Mouse (Mus musculus) brown adipose tissue, adult 24 weeks (tissue): ENCODE results near the gene Abhd17a. TPM values are rescaled to one million over a fixed set of nuclear protein-coding genes. Genes with fewer than 3 reads are reported as not detected.
"Not testable (repeated sequence)": the region's sequence is repeated elsewhere in the genome, so short reads cannot be mapped to it uniquely, and the experiment has no call there.

Experiments
- H3K27ac ChIP-seq: fragments of 200-500 bp; replicated peaks from 2 replicates; pipeline ENCODE4 v1.5.1; 2012; ENCODE audit warnings: low read depth, mild to moderate bottlenecking, low read length
- H3K4me1 ChIP-seq: fragments of 200-500 bp; 2 replicates; pipeline ENCODE4 v1.6.1; 2012; ENCODE audit warnings: low read length, mixed read lengths; ENCODE audit not compliant: control insufficient read depth, insufficient read depth, insufficient read length
- H3K4me3 ChIP-seq: fragments of 200-500 bp; 2 replicates; pipeline ENCODE4 v1.5.1; 2012; ENCODE audit warnings: low read depth, mild to moderate bottlenecking, low read length, moderate library complexity; ENCODE audit not compliant: insufficient read depth
- polyA plus RNA-seq: library from polyadenylated mRNA; stranded (reverse); fragments of >200 nt; gene quantifications from 2 replicates; pipeline ENCODE4 v1.2.4, GENCODE M21; 2012; ENCODE audit not compliant: missing spikeins, insufficient read depth, insufficient read length

Abhd17a gene
- polyA plus RNA-seq, 1 experiment = 81.6 TPM

DNA sequence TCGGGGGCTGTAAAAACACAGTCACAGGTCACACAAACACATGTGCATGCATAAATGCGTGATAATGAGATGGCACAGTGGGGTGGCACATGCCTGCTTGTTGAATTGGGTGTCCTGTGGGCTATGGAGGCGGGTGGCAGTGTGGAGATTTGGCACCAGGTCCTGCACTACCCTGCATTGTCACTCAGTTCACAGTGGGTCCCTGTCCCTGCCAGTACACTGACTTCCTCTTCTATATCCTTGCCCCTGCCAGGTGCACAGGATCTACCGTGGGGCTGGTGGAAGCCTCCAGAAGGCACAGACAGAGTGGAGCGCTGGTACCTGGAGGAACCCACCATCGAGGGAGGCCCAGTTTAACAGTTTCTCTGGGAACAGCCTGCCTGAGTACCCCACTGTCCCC is 24.2 kb upstream of the Abhd17a start:
- no peak overlapping the region for H3K27ac ChIP-seq
- H3K4me3 ChIP-seq = no peak overlapping the region
- H3K4me1 ChIP-seq = no peaks in the 10 kb centered on the region

DNA sequence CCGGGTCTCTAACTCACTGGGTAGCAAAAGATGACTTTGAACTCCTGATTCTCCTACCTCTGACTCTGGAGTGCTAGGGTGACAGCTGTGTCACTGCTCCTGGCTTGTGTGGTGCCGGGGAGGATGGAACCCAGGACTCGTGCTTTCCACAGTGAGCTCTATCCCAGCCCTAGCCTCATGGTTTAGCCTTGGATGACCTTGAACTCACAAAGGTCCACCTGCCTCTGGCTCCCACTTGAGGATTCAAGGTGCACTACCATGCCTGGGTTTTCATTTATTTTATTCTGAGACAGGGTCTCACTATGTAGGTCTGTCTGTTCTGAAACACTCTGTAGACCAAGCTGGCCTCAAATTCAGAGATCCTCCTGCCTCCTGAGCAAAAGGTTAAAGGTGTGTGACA is 23.7 kb upstream of the Abhd17a start:
- H3K27ac ChIP-seq = no peak overlapping the region
- H3K4me3 ChIP-seq = no peak overlapping the region
- no peaks in the 10 kb centered on the region for H3K4me1 ChIP-seq

DNA sequence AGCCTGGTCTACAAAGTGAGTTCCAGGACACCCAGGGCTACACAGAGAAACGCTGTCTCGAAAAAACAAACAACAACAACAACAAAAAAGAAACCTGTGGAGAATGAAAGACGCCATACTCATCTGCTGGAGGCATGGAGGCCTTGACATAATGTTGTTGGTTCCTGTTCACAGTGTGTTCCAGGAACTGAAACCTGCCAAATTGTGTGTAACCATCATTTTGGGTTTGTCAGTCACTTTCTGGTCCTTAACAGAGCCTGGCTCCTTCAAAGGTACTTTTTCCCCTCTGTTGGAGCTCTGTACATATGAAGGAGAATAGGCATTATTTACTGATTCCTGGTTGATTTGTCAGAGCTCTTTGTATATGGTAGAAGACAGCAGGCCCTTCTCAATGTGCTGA is 21.8 kb upstream of the Abhd17a start:
- Histone ChIP-seq H3K4me3 (no peak overlapping the region), H3K4me1 (no peaks in the 10 kb centered on the region), H3K27ac (no peak overlapping the region)

DNA sequence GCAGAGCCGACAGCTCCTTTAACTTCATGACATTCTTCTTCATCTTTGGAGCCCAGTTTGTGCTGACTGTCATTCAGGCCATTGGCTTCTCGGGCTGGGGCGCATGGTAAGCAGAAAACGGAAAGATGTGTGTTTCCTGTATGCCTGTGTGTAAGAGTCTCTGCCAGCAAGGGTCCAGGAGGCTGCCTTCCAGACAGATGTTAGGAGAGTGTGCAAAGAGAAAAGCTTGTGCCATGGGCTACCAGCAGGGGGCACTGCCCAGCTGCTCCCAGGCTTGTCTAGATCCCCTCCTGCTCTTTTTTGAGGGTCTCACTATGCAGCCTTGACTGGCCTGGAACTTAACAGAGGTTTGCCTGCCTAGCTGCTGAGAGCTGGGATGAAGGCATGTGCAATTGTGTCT is 20.9 kb upstream of the Abhd17a start:
- no peaks in the 10 kb centered on the region for H3K4me1 ChIP-seq
- H3K27ac ChIP-seq = no peak overlapping the region
- no peak overlapping the region for H3K4me3 ChIP-seq

- H3K27ac ChIP-seq = no peak overlapping the region
- no peaks in the 10 kb centered on the region for H3K4me1 ChIP-seq
- H3K4me3 ChIP-seq = no peak overlapping the region
Measured at GRCm38 (mm10) chr10:80610116-80610785, 20.1 kb upstream of the Abhd17a start.

- H3K27ac ChIP-seq = no peak overlapping the region
- H3K4me3 ChIP-seq = no peak overlapping the region
- H3K4me1 ChIP-seq = no peaks in the 10 kb centered on the region
Measured at GRCm38 (mm10) chr10:80609269-80609924, 19.3 kb upstream of the Abhd17a start.

DNA sequence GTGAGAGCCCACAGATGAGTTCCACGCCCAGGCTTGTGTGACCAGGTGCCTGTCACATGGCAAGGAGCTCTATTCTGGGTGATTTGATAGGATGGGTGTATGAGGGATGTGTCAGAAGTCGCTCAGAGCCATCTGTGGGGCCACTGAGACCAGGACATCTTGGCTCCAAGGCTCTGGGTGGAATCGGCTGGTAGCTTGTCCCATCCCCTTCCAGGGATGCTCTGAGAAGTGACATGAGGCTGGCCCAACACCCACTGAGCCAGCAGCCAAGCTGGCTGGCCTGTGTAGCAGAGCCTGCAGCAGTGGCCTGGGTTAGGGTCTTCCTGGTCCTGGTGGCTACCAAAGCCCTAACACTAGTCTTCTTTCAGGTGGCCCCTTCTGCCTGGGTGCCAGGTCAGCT is 18.3 kb upstream of the Abhd17a start:
- Histone ChIP-seq H3K27ac (no peak overlapping the region), H3K4me3 (no peak overlapping the region), H3K4me1 (peaks cover 6% of the 10 kb centered on the region)

DNA sequence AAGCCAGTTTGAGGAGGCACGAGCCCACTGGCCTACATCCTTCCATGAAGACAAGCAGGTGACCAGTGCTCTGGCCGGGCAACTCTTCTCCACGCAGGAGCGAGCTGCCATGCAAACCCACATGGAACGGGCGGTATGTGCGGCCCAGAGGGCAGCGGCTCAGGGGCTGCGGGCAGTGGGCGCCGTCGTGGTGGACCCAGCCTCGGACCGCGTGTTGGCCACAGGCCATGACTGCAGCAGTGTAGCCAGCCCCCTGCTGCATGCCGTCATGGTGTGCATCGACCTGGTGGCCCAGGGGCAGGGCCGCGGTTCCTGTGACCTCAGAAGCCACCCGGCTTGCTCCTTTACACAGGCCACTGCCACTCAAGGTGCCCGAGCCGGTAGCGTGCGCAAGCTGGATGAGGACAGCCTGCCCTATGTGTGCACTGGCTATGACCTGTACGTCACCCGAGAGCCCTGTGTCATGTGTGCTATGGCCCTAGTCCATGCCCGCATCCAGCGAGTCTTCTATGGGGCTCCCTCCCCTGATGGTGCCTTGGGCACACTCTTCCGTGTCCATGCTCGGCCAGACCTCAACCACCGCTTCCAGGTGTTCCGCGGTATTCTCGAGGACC is 16.7 kb upstream of the Abhd17a start:
- Histone ChIP-seq H3K4me1 (peaks cover 6% of the 10 kb centered on the region), H3K4me3 (no peak overlapping the region), H3K27ac (no peak overlapping the region)

DNA sequence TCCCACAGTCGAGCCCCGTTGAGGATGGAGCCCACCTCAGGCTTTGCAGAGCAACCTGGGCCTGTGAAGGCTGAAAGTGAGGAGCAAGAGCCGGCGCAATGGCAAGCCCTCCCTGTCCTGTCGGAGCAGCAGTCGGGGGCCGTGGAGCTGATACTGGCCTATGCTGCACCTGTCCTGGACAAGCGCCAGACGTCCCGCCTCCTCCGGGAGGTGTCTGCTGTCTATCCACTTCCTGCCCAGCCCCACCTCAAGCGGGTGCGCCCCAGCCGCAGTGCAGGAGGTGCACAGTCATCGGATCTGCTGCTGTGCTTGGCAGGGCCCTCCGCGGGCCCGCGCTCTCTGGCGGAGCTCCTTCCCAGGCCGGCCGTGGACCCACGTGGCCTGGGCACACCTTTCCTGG is 16.2 kb upstream of the Abhd17a start:
- Histone ChIP-seq H3K27ac (no peak overlapping the region), H3K4me1 (peaks cover 6% of the 10 kb centered on the region), H3K4me3 (no peak overlapping the region)

DNA sequence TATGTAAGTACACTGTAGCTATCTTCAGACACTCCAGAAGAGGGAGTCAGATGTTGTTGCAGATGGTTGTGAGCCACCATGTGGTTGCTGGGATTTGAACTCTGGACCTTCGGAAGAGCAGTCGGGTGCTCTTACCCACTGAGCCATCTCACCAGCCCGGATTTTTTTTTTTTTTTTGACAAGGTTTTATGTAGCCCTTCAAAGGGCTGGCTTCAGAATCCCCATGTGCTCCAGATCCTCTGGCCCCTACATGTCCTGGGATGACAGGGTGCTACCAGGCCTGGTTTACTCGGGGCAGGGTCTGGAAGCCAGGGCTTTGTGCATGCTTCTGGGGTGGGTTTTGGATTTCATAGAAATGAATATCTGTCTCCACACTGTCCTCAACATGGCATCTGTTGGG is 15.6 kb upstream of the Abhd17a start, which contains the start of gene Gm49322:
Gene Gm49322 (plus strand): TSS at position 301 of the 400 bp plus-strand sequence.
- not testable (repeated sequence) for H3K4me3 ChIP-seq, H3K4me1 ChIP-seq, H3K27ac ChIP-seq

- Histone ChIP-seq H3K4me1 (peaks cover 6% of the 10 kb centered on the region), H3K4me3 (no peak overlapping the region), H3K27ac (no peak overlapping the region)
Measured at GRCm38 (mm10) chr10:80604988-80605387, 14.8 kb upstream of the Abhd17a start.

DNA sequence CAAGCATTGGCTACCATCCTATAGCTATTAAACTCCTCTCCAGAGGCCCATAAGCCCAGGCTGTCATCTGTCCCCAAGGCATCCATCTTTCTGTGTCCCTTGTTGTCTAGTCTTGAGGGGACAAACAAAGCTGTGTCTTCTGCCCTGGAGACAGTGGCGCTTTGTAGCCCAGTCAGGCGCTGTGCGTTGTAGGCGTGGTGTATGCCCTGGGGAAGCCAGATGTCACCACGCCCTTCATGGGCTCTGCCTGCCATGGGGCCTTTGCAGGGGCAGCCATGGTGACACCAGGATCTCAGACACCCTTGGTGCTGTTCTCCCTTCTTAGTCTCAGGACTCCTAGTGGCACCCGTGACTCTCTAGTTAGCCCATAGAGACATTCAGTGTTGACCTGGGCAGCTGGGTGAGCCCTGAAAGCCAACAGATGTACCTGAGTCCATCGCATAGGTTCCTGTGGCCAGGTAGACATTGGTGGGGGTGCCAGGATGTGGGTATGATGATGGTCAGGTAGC is 13.9 kb upstream of the Abhd17a start:
- Histone ChIP-seq H3K27ac (0 out of 2 replicates have a peak overlapping the region, but pooled peaks have one; percentile 65), H3K4me3 (no peak overlapping the region), H3K4me1 (peaks cover 6% of the 10 kb centered on the region)

DNA sequence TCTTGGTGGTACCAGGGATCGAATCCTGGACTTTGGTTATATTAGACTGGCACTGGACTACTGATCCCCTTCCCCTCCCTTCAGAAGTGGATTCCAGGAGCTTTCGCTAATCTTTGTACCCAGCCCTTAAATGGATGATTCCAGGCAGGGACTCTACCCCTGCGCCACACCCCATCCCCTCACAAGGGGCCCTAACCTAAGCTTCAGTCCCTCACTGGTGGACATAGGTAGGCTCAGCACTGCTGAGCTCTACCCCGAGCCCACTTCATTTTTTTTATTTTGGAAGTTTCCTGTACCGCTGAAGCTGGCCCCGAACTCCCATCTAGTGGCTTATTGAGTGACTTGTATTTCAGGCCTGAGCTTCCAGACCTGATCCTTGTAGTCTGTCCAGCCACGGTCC is 13.2 kb upstream of the Abhd17a start:
- peak overlapping the region; percentile 65 for H3K27ac ChIP-seq
- peaks cover 6% of the 10 kb centered on the region for H3K4me1 ChIP-seq

GRCm38 (mm10) chr10:80602698-80603325 is 12.7 kb upstream of the Abhd17a start, which contains the start of the genes Scamp4 and Adat3:
Gene Scamp4, plus strand, starts transcription at chr10:80602872.
Gene Adat3, plus strand, starts transcription at chr10:80602880.
- H3K4me1 ChIP-seq = peaks cover 6% of the 10 kb centered on the region
- H3K4me3 ChIP-seq = peak within 1 kb of the TSS; percentile 92
- H3K27ac ChIP-seq = peak within 1 kb of the TSS; percentile 82

More for the DNA sequence above, 13.2 kb upstream of the Abhd17a start:
- H3K4me3 ChIP-seq = peak overlapping the region; percentile 92

- Histone ChIP-seq H3K4me3 (no peak overlapping the region), H3K4me1 (no peaks in the 10 kb centered on the region), H3K27ac (no peak overlapping the region)
Measured at GRCm38 (mm10) chr10:80596318-80596717, 6.2 kb upstream of the Abhd17a start.
